Mouse (Mus musculus): Measurements from ENCODE around the gene Rfx4. TPM values are rescaled to one million over a fixed set of nuclear protein-coding genes. Genes with fewer than 3 reads are reported as not detected.

Rfx4 gene
- total RNA-seq, 2 experiments from 2014 or later, result 10.7 to 12.1 TPM

GRCm38 (mm10) chr10:84727760-84728159 is 28.1 kb upstream of the Rfx4 start:
- TF ChIP-seq CTCF (conservative IDR thresholded peaks at IDR 0.05), result 0 out of 2 replicates have a peak, but pooled peaks have one; percentile 2
- DNase-seq (ENCODE audit: low spot score in 2 of 2), result no peak
- H3K4me3 ChIP-seq, result no peak overlapping the region
- H3K27ac ChIP-seq, result no peak overlapping the region

GRCm38 (mm10) chr10:84730078-84730477 is 25.8 kb upstream of the Rfx4 start:
- peak; percentile 61 for TF ChIP-seq CTCF (conservative IDR thresholded peaks at IDR 0.05)
- DNase-seq (ENCODE audit: low spot score in 2 of 2), result no peak
- H3K4me3 ChIP-seq, result no peak overlapping the region
- H3K27ac ChIP-seq, result no peak overlapping the region

GRCm38 (mm10) chr10:84730956-84731355 is 24.9 kb upstream of the Rfx4 start:
- DNase-seq (ENCODE audit: low spot score in 2 of 2), result no peak
- no peak for TF ChIP-seq CTCF (conservative IDR thresholded peaks at IDR 0.05)
- Histone ChIP-seq H3K27ac (no peak overlapping the region), H3K4me3 (no peak overlapping the region)

- Histone ChIP-seq H3K27ac (no peak overlapping the region), H3K4me3 (no peak overlapping the region)
- DNase-seq (ENCODE audit: low spot score in 2 of 2), result no peak
- no peak for TF ChIP-seq CTCF (conservative IDR thresholded peaks at IDR 0.05)
Measured at GRCm38 (mm10) chr10:84733511-84733910, 22.4 kb upstream of the Rfx4 start.

DNA sequence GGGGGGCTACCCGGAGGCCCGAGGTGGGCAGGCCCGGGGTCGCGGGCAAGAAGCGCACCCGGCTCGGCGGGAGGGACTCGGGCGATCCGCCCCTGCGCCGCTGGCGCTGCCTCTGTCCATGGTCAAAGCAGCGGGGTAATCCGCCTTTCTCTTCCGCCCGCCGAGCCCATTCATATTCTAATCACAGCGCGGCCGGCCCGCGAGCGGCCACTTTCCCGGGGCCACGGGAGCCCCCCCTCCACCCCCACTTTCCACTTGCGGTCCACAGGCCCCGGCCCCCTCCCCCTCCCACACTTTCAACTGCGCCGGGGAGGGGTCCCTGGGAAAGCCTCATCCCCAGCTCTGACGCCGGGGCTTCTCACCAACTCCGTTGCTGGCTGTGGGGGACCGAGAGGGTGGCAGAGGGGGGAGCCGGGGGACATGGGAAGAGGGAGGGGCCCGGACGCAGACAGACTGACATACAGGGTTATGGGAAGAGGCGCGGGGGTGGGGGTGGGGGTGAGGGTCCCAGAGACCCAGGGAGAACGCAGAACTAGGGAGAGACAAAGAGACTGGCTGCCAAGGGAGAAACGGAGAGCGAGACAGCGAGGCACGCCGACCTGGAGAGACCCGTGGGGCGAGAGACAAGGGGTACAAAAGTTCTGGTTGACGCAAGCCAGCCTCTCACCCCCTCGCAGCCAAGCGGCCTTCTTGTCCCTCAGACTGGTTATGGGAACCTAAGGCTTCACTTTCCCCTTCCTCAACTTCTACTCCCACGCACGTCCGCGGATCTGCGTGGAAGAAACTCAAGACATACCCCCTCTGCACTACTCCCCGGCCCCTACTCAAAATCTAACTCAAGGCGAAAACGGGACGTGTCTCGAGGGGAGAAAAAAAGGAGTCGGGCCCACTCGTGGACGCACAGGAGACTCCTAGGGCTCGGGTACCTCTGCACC is 744 bp upstream of the Rfx4 start:
- H3K27ac ChIP-seq, result peak overlapping the region; percentile 84
- peak overlapping the region; percentile 53 for H3K4me3 ChIP-seq
- TF ChIP-seq CTCF (conservative IDR thresholded peaks at IDR 0.05), result no peak
- DNase-seq (ENCODE audit: low spot score in 2 of 2), result no peak

GRCm38 (mm10) chr10:84756435-84757095 is 703 bp downstream of the Rfx4 start:
- Histone ChIP-seq H3K4me3 (peak overlapping the region; percentile 53), H3K27ac (peak overlapping the region; percentile 84)
- no peak for DNase-seq (ENCODE audit: low spot score in 2 of 2)
- TF ChIP-seq CTCF (conservative IDR thresholded peaks at IDR 0.05), result no peak

DNA sequence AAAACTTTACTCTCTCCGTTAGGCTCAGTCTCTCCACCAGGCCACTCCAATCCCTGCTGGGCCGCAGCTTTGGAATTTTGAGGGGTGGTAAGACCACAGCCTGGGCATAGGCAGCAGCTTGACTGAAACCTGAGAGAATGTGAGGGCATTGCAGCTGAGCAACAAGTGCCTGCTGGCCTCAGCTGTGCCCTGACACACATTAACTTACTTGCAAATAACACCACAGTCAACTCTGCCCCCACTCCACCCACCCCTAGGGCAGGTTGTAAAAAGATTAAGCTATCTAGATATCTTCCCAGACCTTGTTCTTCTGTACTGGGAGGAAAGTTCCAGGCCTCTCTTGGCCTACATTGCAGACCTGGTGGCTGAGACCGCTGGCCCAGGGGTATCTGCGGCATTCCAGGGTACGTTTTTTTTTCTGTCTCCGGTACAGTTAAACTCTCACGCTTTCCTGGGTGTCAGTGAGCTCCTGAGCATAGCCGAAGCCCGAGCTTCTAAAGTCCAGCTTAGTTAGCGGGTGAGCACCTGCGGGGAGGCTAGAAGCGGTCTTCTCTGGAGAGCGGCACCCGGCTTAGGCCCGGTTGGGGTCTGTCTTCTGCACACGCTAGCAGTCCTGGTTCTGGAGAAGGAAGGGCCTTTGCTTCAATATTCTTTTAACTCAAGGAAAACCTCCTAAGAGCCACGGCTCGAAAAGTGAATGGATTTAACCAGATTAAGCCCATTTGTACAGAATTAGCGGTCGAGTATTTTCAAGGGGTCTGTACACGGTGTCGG is 1.8 kb downstream of the Rfx4 start:
- H3K27ac ChIP-seq, result peak overlapping the region; percentile 84; the same call in 1 of the 2 replicates
- peak overlapping the region; percentile 53 for H3K4me3 ChIP-seq
- DNase-seq (ENCODE audit: low spot score in 2 of 2), result no peak
- no peak for TF ChIP-seq CTCF (conservative IDR thresholded peaks at IDR 0.05)

GRCm38 (mm10) chr10:84758200-84758468 is 2.3 kb downstream of the Rfx4 start:
- DNase-seq (ENCODE audit: low spot score in 2 of 2), result no peak
- H3K4me3 ChIP-seq, result peak overlapping the region; percentile 53
- peak overlapping the region; percentile 23; the same call in 1 of the 2 replicates for H3K27ac ChIP-seq
- TF ChIP-seq CTCF (conservative IDR thresholded peaks at IDR 0.05), result no peak

GRCm38 (mm10) chr10:84758483-84759431 is 2.9 kb downstream of the Rfx4 start:
- no peak for TF ChIP-seq CTCF (conservative IDR thresholded peaks at IDR 0.05)
- no peak for DNase-seq (ENCODE audit: low spot score in 2 of 2)
- Histone ChIP-seq H3K4me3 (peak overlapping the region; percentile 53), H3K27ac (peak overlapping the region; percentile 28; the same call in 1 of the 2 replicates)

DNA sequence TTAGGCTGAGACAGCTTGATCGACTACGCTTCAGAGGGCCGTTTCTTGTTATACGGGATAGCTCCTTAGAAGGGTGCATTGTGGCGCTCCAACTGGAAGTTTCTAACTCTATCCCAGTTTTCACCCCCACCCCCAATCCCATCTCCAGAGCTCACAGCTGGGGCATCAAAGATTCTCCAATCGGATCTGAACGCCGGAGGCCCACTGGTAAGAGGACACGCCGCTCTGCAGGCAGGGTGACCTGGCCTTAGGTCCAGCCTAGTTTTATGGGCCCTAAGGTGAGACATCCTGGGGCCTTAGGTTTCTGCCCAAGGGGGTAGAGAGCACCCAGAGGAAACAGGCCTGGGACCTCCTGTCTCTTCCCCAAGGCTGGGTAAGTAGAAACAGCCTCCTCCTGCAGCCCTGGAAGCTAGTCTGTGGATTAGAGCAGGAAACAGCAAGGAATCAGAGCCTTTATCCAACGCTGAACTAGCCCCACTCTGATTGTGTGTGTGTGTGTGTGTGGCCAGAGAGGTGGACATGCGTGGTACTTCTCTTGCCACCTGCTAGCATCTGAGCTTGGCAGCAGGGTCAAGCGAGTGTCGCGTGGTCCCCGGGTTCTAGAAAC is 3.8 kb downstream of the Rfx4 start:
- H3K4me3 ChIP-seq, result peak overlapping the region; percentile 53
- DNase-seq (ENCODE audit: low spot score in 2 of 2), result no peak
- peak overlapping the region; percentile 28; the same call in 1 of the 2 replicates for H3K27ac ChIP-seq
- TF ChIP-seq CTCF (conservative IDR thresholded peaks at IDR 0.05), result no peak
